Mouse (Mus musculus): Measurements from ENCODE around the gene Catip. TPM values are rescaled to one million over a fixed set of nuclear protein-coding genes. Genes with fewer than 3 reads are reported as not detected.
"Not testable (repeated sequence)": the region's sequence is repeated elsewhere in the genome, so short reads cannot be mapped to it uniquely, and the experiment has no call there.

The Catip gene
- polyA plus RNA-seq, 1 experiment from 2014 or later = 0.62 TPM

- H3K4me2 ChIP-seq (replicated peaks) = no peak overlapping the region
- 86% methylated on average over 13 of the region's 13 CpGs for WGBS
- no peak for ATAC-seq
Measured at GRCm38 (mm10) chr1:74395290-74395689, 33.4 kb downstream of the Catip start.

GRCm38 (mm10) chr1:74396456-74397222, 34.7 kb downstream of the Catip start:
- not testable (repeated sequence) for H3K27me3 ChIP-seq, H3K9me3 ChIP-seq, H3K27ac ChIP-seq, ATAC-seq
- WGBS = 8% methylated on average over 12 of the region's 12 CpGs
- Histone ChIP-seq H3K9ac (replicated peaks) (peak overlapping the region; percentile 63; the same call in 1 of the 2 replicates), H3K4me3 (replicated peaks) (peak overlapping the region; percentile 47), H3K36me3 (peaks cover 20% of the 10 kb centered on the region), H3K4me1 (replicated peaks) (peaks cover 33% of the 10 kb centered on the region), H3K4me2 (replicated peaks) (peak overlapping the region; percentile 81)

More at GRCm38 (mm10) chr1:74395290-74395689, 33.4 kb downstream of the Catip start:
- Histone ChIP-seq H3K4me1 (replicated peaks) (peaks cover 42% of the 10 kb centered on the region), H3K9me3 (no peaks in the 10 kb centered on the region), H3K4me3 (replicated peaks) (no peak overlapping the region), H3K27me3 (peaks cover 7% of the 10 kb centered on the region), H3K9ac (replicated peaks) (no peak overlapping the region), H3K27ac (no peak overlapping the region), H3K36me3 (peaks cover 20% of the 10 kb centered on the region)

- H3K9me3 ChIP-seq = no peaks in the 10 kb centered on the region
- peaks cover 29% of the 10 kb centered on the region for H3K4me1 ChIP-seq (replicated peaks)
- H3K27ac ChIP-seq = peak overlapping the region; percentile 62
- peaks cover 20% of the 10 kb centered on the region for H3K36me3 ChIP-seq
- H3K4me2 ChIP-seq (replicated peaks) = peak overlapping the region; percentile 81
- peak overlapping the region; percentile 63 for H3K9ac ChIP-seq (replicated peaks)
- ATAC-seq = peak; percentile 92
- peak overlapping the region; percentile 47 for H3K4me3 ChIP-seq (replicated peaks)
- WGBS = 0% methylated on average over 39 of the region's 41 CpGs
- H3K27me3 ChIP-seq = no peaks in the 10 kb centered on the region
Measured at GRCm38 (mm10) chr1:74397268-74397918, 35.5 kb downstream of the Catip start.

- Histone ChIP-seq H3K9ac (replicated peaks) (peak overlapping the region; percentile 63), H3K4me3 (replicated peaks) (peak overlapping the region; percentile 47), H3K27ac (peak overlapping the region; percentile 62), H3K4me1 (replicated peaks) (peaks cover 23% of the 10 kb centered on the region), H3K27me3 (no peaks in the 10 kb centered on the region), H3K4me2 (replicated peaks) (peak overlapping the region; percentile 81), H3K9me3 (no peaks in the 10 kb centered on the region), H3K36me3 (peaks cover 20% of the 10 kb centered on the region)
- peak; percentile 57 for ATAC-seq
- 5% methylated on average over 11 of the region's 11 CpGs for WGBS
Measured at GRCm38 (mm10) chr1:74397919-74398451, 36.1 kb downstream of the Catip start.

DNA sequence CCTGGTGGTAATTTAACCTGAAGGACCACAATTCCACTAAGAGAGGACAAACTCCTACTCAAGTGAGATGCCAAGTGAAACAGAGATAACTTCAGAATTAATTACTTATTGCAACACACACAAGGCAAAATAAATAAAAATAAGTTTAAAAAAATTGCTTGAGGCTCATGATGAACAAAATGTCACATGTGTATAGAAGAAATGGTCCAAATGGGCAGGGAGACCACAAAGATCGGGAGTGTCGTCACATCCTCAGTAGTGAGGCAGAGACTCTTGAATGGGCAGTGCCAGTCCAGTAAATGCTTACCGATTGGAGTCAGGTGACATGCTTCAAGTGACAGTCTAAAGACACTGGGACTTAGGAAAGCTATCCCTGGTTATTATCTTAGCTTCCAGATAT, 38.6 kb downstream of the Catip start:
- H3K36me3 ChIP-seq = no peaks in the 10 kb centered on the region
- H3K27ac ChIP-seq = no peak overlapping the region
- no peak for ATAC-seq
- H3K4me3 ChIP-seq (replicated peaks) = no peak overlapping the region
- H3K9ac ChIP-seq (replicated peaks) = no peak overlapping the region
- H3K9me3 ChIP-seq = no peaks in the 10 kb centered on the region
- no peak overlapping the region for H3K4me2 ChIP-seq (replicated peaks)
- H3K27me3 ChIP-seq = no peaks in the 10 kb centered on the region
- 83% methylated on average over 3 of the region's 3 CpGs for WGBS
- H3K4me1 ChIP-seq (replicated peaks) = peaks cover 13% of the 10 kb centered on the region

DNA sequence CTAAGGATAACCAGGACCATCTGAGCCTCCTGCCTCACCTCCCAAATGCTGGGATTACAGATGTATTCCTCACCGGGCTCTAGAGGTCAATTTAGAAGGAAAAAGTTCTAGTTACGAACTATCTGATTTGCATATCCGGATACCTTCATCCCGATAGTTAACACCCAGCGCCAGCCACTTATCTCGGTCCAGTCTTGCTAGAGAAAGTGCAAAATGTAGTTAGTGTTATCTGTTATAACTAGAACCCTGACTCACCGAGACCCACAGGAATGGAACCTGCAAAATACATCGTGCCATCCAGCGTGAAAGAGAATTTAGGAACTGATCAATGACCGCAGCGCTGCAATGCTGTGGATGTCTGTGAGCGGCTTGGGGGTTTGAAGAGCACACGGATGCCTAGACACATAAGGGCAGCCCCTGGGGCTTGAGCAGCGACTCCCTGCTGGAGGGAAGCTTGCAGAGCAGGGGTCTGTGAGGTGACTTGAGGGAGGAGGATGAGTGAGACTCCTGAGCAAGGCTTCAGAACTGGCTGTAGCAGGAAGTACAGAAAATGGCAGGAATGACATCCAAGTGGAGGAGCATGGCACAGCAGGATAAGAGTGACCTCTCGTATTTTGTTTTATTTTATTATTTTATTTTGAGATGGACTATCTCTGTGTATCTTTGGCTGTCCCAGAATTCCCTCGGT, 39.3 kb downstream of the Catip start:
- no peak overlapping the region for H3K4me3 ChIP-seq (replicated peaks)
- 60% methylated on average over 16 of the region's 16 CpGs for WGBS

DNA sequence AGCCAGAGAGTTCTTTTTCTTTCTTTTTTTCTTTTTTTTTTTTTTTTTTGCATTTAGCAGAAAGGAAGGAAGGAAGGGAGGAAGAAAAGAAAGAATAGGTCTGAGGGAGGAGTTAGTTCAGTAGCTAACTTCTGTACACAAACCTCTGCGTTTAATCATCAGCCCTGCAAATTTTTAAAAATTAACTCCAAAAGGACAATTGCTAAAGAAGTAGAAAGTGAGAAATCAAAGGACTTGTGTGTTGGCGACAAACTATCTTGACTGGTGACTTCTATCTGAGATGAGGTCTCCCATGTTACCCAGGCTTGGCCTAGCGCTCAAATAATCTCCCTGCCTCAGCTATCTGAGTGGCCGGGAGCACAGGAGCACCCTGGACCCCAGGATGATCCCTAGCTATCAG, 42.3 kb downstream of the Catip start:
- Histone ChIP-seq H3K9me3 (no peaks in the 10 kb centered on the region), H3K9ac (replicated peaks) (no peak overlapping the region), H3K36me3 (no peaks in the 10 kb centered on the region), H3K27ac (no peak overlapping the region), H3K4me1 (replicated peaks) (no peaks in the 10 kb centered on the region), H3K27me3 (no peaks in the 10 kb centered on the region), H3K4me2 (replicated peaks) (no peak overlapping the region), H3K4me3 (replicated peaks) (no peak overlapping the region)
- no peak for ATAC-seq
- 88% methylated on average over 4 of the region's 4 CpGs for WGBS

More for the DNA sequence above, 39.3 kb downstream of the Catip start:
- Histone ChIP-seq H3K9ac (replicated peaks) (no peak overlapping the region), H3K4me2 (replicated peaks) (no peak overlapping the region), H3K4me1 (replicated peaks) (peaks cover 13% of the 10 kb centered on the region), H3K27ac (no peak overlapping the region), H3K36me3 (no peaks in the 10 kb centered on the region), H3K9me3 (no peaks in the 10 kb centered on the region), H3K27me3 (no peaks in the 10 kb centered on the region)
- no peak for ATAC-seq

GRCm38 (mm10) chr1:74408589-74409504, 46.9 kb downstream of the Catip start, which contains the start of gene Vil1:
Gene Vil1 (plus strand): TSS chr1:74409376.
- 68% methylated on average over 15 of the region's 15 CpGs for WGBS
- Histone ChIP-seq H3K9me3 (no peaks in the 10 kb centered on the region), H3K4me2 (replicated peaks) (no peak within 1 kb of the TSS), H3K4me3 (replicated peaks) (no peak within 1 kb of the TSS), H3K4me1 (replicated peaks) (no peaks in the 10 kb centered on the region), H3K36me3 (no peaks in the 10 kb centered on the region), H3K9ac (replicated peaks) (no peak within 1 kb of the TSS), H3K27ac (no peak within 1 kb of the TSS), H3K27me3 (no peaks in the 10 kb centered on the region)
- ATAC-seq = no peak

GRCm38 (mm10) chr1:74411753-74412325, 49.9 kb downstream of the Catip start:
- ATAC-seq = no peak
- H3K27me3 ChIP-seq = no peaks in the 10 kb centered on the region
- WGBS = 57% methylated on average over 2 of the region's 2 CpGs
- H3K4me3 ChIP-seq (replicated peaks) = no peak overlapping the region
- no peak overlapping the region for H3K27ac ChIP-seq
- H3K36me3 ChIP-seq = no peaks in the 10 kb centered on the region
- H3K9me3 ChIP-seq = no peaks in the 10 kb centered on the region
- no peak overlapping the region for H3K4me2 ChIP-seq (replicated peaks)
- H3K4me1 ChIP-seq (replicated peaks) = no peaks in the 10 kb centered on the region
- H3K9ac ChIP-seq (replicated peaks) = no peak overlapping the region

GRCm38 (mm10) chr1:74412711-74413110, 50.8 kb downstream of the Catip start:
- WGBS = 88% methylated on average over 8 of the region's 8 CpGs

GRCm38 (mm10) chr1:74415143-74415542, 53.2 kb downstream of the Catip start:
- Histone ChIP-seq H3K9ac (replicated peaks) (no peak overlapping the region), H3K36me3 (no peaks in the 10 kb centered on the region), H3K9me3 (no peaks in the 10 kb centered on the region), H3K27ac (no peak overlapping the region), H3K4me3 (replicated peaks) (no peak overlapping the region), H3K4me1 (replicated peaks) (no peaks in the 10 kb centered on the region), H3K27me3 (no peaks in the 10 kb centered on the region), H3K4me2 (replicated peaks) (no peak overlapping the region)
- WGBS = 41% methylated on average over 4 of the region's 4 CpGs
- no peak for ATAC-seq

More at GRCm38 (mm10) chr1:74412711-74413110, 50.8 kb downstream of the Catip start:
- no peaks in the 10 kb centered on the region for H3K4me1 ChIP-seq (replicated peaks)
- no peak overlapping the region for H3K4me2 ChIP-seq (replicated peaks)
- no peak overlapping the region for H3K9ac ChIP-seq (replicated peaks)
- no peaks in the 10 kb centered on the region for H3K9me3 ChIP-seq
- no peak overlapping the region for H3K4me3 ChIP-seq (replicated peaks)
- H3K27me3 ChIP-seq = no peaks in the 10 kb centered on the region
- no peak for ATAC-seq
- H3K27ac ChIP-seq = no peak overlapping the region
- no peaks in the 10 kb centered on the region for H3K36me3 ChIP-seq

Data from midbrain, embryonic 13.5 days (tissue).